Mouse (Mus musculus): ENCODE data around the gene Arsg. TPM values are rescaled to one million over a fixed set of nuclear protein-coding genes. Genes with fewer than 3 reads are reported as not detected.
A peak's percentile ranks its signal among the peaks of the same experiment; 100 is the strongest.

The Arsg gene
- polyA plus RNA-seq, 1 experiment from 2014 or later: 2.7 TPM

GRCm38 (mm10) chr11:109579999-109580398 is 106.8 kb downstream of the Arsg start:
- Histone ChIP-seq H3K9ac (no peak overlapping the region), H3K27me3 (replicated peaks) (no peaks in the 10 kb centered on the region), H3K4me1 (no peaks in the 10 kb centered on the region), H3K4me2 (replicated peaks) (no peak overlapping the region), H3K36me3 (no peaks in the 10 kb centered on the region), H3K4me3 (no peak overlapping the region), H3K9me3 (no peaks in the 10 kb centered on the region), H3K27ac (no peak overlapping the region)
- WGBS: 89% methylated on average over 9 of the region's 9 CpGs
- 0 out of 2 replicates have a peak, but pooled peaks have one; percentile 25 for ATAC-seq (ENCODE audit: low FRiP score, low read depth)

GRCm38 (mm10) chr11:109583986-109584385 is 110.8 kb downstream of the Arsg start:
- WGBS: 76% methylated on average over 14 of the region's 14 CpGs
- Histone ChIP-seq H3K27ac (no peak overlapping the region), H3K27me3 (replicated peaks) (no peaks in the 10 kb centered on the region), H3K9ac (no peak overlapping the region), H3K4me2 (replicated peaks) (no peak overlapping the region), H3K9me3 (no peaks in the 10 kb centered on the region), H3K4me3 (no peak overlapping the region), H3K4me1 (no peaks in the 10 kb centered on the region), H3K36me3 (no peaks in the 10 kb centered on the region)
- ATAC-seq (ENCODE audit: low FRiP score, low read depth): no peak

GRCm38 (mm10) chr11:109584843-109585713 is 111.9 kb downstream of the Arsg start:
- no peak overlapping the region for H3K4me3 ChIP-seq
- WGBS: 47% methylated on average over 11 of the region's 11 CpGs
- no peaks in the 10 kb centered on the region for H3K4me1 ChIP-seq
- no peak overlapping the region for H3K27ac ChIP-seq
- no peaks in the 10 kb centered on the region for H3K36me3 ChIP-seq
- H3K27me3 ChIP-seq (replicated peaks): no peaks in the 10 kb centered on the region
- no peaks in the 10 kb centered on the region for H3K9me3 ChIP-seq
- peak; percentile 29; the same call in 1 of the 2 replicates for ATAC-seq (ENCODE audit: low FRiP score, low read depth)
- no peak overlapping the region for H3K9ac ChIP-seq
- no peak overlapping the region for H3K4me2 ChIP-seq (replicated peaks)

DNA sequence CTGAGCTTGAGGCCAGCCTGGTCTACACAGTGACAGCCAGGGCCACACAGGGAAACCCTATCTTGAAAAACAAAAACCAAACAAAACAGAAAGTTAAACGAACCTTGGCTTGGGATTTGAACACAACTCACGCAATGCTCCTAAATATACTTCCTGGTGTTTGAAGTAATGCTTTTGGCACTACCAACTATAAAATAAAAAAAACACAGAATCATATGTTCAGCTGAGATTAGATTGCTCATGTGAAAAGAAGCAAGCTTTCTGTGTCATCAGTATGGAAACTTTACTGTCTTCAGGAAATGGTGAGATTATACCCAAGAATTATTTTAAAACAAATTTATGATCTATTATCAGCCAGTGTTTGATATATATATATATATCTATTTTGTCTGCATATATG is 113.2 kb downstream of the Arsg start:
- Histone ChIP-seq H3K9me3 (no peaks in the 10 kb centered on the region), H3K4me3 (no peak overlapping the region), H3K27ac (no peak overlapping the region), H3K4me2 (replicated peaks) (no peak overlapping the region), H3K4me1 (no peaks in the 10 kb centered on the region), H3K27me3 (replicated peaks) (no peaks in the 10 kb centered on the region), H3K9ac (no peak overlapping the region), H3K36me3 (no peaks in the 10 kb centered on the region)
- ATAC-seq (ENCODE audit: low FRiP score, low read depth): no peak
- WGBS: 84% methylated on average over 2 of the region's 2 CpGs

- no peak for ATAC-seq (ENCODE audit: low FRiP score, low read depth)
- no peak overlapping the region for H3K4me3 ChIP-seq
- no peak overlapping the region for H3K9ac ChIP-seq
- H3K4me2 ChIP-seq (replicated peaks): no peak overlapping the region
- H3K27ac ChIP-seq: no peak overlapping the region
- no peaks in the 10 kb centered on the region for H3K4me1 ChIP-seq
- H3K36me3 ChIP-seq: no peaks in the 10 kb centered on the region
- WGBS: 70% methylated on average over 13 of the region's 13 CpGs
- H3K27me3 ChIP-seq (replicated peaks): no peaks in the 10 kb centered on the region
- no peaks in the 10 kb centered on the region for H3K9me3 ChIP-seq
Measured at GRCm38 (mm10) chr11:109587019-109587418, 113.8 kb downstream of the Arsg start.

DNA sequence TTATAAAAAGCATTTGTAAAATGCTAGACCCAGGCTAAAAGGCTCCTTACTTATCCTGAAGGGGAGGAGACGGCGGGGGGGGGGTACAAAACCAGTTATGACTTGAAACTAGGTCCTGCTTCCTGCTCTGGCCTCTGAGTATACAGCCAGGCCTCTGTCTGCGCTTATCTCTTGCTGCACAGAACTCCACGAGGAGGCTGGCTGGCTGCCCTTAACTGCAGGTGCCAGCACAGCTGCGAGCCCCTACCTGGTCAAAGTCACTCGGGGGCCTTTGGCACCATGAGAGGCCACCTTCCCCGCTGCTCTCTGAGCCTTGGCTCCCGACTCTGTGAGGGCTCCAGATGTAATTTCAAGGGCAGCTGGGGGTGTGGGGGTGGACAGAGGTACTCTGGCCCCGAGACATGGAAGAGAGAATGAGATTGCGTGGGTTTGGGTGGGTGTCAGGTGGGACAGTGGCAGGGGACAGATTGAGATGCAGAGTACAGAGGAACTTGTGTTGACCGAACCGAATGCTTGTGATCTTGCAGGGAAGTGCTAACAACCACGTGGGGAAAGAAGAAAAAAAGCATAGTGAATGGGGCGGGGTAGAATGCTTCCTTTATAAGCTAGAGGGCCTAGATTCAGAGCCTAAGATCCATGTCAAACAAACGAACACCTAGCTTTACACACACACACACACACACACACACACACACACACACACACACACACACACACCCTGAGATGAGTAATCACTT is 114.6 kb downstream of the Arsg start:
- no peak overlapping the region for H3K4me3 ChIP-seq
- no peak for ATAC-seq (ENCODE audit: low FRiP score, low read depth)
- H3K4me1 ChIP-seq: no peaks in the 10 kb centered on the region
- H3K4me2 ChIP-seq (replicated peaks): no peak overlapping the region
- H3K36me3 ChIP-seq: no peaks in the 10 kb centered on the region
- WGBS: 75% methylated on average over 15 of the region's 15 CpGs
- H3K27me3 ChIP-seq (replicated peaks): no peaks in the 10 kb centered on the region
- H3K9me3 ChIP-seq: no peaks in the 10 kb centered on the region
- no peak overlapping the region for H3K27ac ChIP-seq
- H3K9ac ChIP-seq: no peak overlapping the region

GRCm38 (mm10) chr11:109590012-109590411 is 116.8 kb downstream of the Arsg start:
- Histone ChIP-seq H3K4me1 (no peaks in the 10 kb centered on the region), H3K9me3 (no peaks in the 10 kb centered on the region), H3K36me3 (no peaks in the 10 kb centered on the region; the same call in 1 of the 2 replicates), H3K4me3 (no peak overlapping the region), H3K27me3 (replicated peaks) (no peaks in the 10 kb centered on the region), H3K4me2 (replicated peaks) (no peak overlapping the region), H3K27ac (no peak overlapping the region), H3K9ac (no peak overlapping the region)
- no peak for ATAC-seq (ENCODE audit: low FRiP score, low read depth)
- WGBS: 90% methylated on average over 8 of the region's 8 CpGs

- Histone ChIP-seq H3K27me3 (replicated peaks) (no peaks in the 10 kb centered on the region), H3K9ac (no peak overlapping the region), H3K9me3 (no peaks in the 10 kb centered on the region), H3K4me3 (no peak overlapping the region), H3K36me3 (no peaks in the 10 kb centered on the region; the same call in 1 of the 2 replicates), H3K27ac (no peak overlapping the region), H3K4me1 (no peaks in the 10 kb centered on the region), H3K4me2 (replicated peaks) (no peak overlapping the region)
- 85% methylated on average over 4 of the region's 4 CpGs for WGBS
- no peak for ATAC-seq (ENCODE audit: low FRiP score, low read depth)
Measured at GRCm38 (mm10) chr11:109591511-109591910, 118.3 kb downstream of the Arsg start.

DNA sequence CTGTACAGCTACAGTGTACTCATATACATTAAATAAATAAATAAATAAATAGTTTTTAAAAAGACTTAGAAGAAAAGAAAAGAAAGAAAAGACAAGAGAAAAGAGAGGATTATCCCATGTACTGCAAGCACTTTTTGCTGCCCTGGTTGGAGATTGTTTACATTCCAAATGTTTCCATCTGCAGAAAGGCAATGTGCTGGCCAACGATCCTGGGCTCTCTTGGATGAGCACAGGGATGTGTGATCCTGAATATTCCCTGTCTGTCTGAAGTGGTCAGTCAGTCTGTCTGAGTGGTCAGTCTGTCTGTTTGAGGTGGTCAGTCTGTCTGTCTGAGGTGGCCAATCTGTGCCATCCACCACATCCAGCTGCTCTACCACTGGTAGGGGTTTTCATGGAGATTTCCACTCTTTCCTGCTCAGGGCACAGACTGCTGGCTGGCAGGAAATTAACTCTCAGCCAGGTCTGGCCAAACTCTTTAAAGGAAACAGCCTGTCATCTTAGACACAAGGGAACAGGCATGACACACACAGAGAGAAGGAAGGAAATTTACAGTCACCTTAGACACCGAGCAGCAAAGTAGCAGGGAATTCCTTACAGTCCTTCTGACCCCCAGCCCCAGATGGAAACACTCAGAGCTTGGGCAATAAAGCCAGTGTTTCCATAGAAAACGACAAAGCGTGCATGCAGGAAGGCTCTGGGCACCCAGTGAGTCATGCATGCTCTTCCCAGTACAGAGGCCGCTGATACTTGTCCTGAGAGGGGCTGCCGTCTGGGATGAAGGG is 120.2 kb downstream of the Arsg start:
- H3K27ac ChIP-seq: no peak overlapping the region
- no peaks in the 10 kb centered on the region for H3K27me3 ChIP-seq (replicated peaks)
- H3K36me3 ChIP-seq: no peaks in the 10 kb centered on the region; the same call in 1 of the 2 replicates
- H3K4me2 ChIP-seq (replicated peaks): no peak overlapping the region
- H3K9ac ChIP-seq: no peak overlapping the region
- H3K9me3 ChIP-seq: no peaks in the 10 kb centered on the region
- no peak overlapping the region for H3K4me3 ChIP-seq
- no peaks in the 10 kb centered on the region for H3K4me1 ChIP-seq
- WGBS: 55% methylated on average over 6 of the region's 6 CpGs
- ATAC-seq (ENCODE audit: low FRiP score, low read depth): no peak

GRCm38 (mm10) chr11:109594761-109595160 is 121.6 kb downstream of the Arsg start:
- no peaks in the 10 kb centered on the region for H3K9me3 ChIP-seq
- no peak overlapping the region for H3K4me3 ChIP-seq
- no peak overlapping the region for H3K27ac ChIP-seq
- 94% methylated on average over 8 of the region's 8 CpGs for WGBS
- no peak for ATAC-seq (ENCODE audit: low FRiP score, low read depth)
- H3K4me2 ChIP-seq (replicated peaks): no peak overlapping the region
- H3K9ac ChIP-seq: no peak overlapping the region
- H3K36me3 ChIP-seq: no peaks in the 10 kb centered on the region; the same call in 1 of the 2 replicates
- no peaks in the 10 kb centered on the region for H3K27me3 ChIP-seq (replicated peaks)
- H3K4me1 ChIP-seq: no peaks in the 10 kb centered on the region

GRCm38 (mm10) chr11:109598778-109599570 is 125.8 kb downstream of the Arsg start:
- Histone ChIP-seq H3K9ac (no peak overlapping the region), H3K27ac (no peak overlapping the region), H3K4me3 (no peak overlapping the region), H3K36me3 (no peaks in the 10 kb centered on the region; the same call in 1 of the 2 replicates), H3K4me2 (replicated peaks) (no peak overlapping the region), H3K4me1 (no peaks in the 10 kb centered on the region), H3K9me3 (no peaks in the 10 kb centered on the region), H3K27me3 (replicated peaks) (no peaks in the 10 kb centered on the region)
- no peak for ATAC-seq (ENCODE audit: low FRiP score, low read depth)
- 88% methylated on average over 12 of the region's 12 CpGs for WGBS
